In the genomic region with DNA sequence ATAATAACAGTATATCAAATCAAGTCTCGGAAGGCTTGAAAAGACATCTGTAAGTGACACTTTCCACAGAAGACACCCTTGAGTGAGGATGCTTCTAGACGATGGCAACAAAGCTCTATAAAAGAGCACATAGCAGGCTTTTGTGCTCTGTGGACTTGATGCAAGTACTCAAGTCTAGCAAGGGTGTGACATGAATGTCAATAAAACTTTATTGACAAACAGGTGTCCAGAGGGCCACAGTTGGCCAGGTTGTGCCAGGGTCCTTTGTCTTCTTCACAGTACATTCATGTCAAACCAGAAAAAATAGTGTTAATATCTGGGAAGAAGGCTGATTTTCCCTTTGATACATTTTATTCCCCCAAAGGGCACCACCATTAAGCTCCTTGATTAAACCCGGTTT, we compare ENCODE assay signal across 16 mouse cellular contexts.
DNase-seq lines count a peak whose midpoint lies in the region; ATAC-seq and TF ChIP-seq lines count a peak whose summit lies in the region.
"Had no signal": no experiment of that assay in that cellular context is flagged by ENCODE, and none has a peak within 500 bp of the region (broad histone marks: within the 10 kb centered on the region; RNA-seq: fewer than 3 reads in every experiment).

No protein-coding gene starts in this region.

- no peaks in the 10 kb centered on the region for H3K9me3 ChIP-seq in embryonic facial prominence, embryonic 13.5 days
- no peaks in the 10 kb centered on the region for H3K9me3 ChIP-seq in embryonic facial prominence, embryonic 10.5 days
- no peaks in the 10 kb centered on the region for H3K9me3 ChIP-seq in heart, embryonic 14.5 days (ENCODE audit: control insufficient read depth, low read length)
- H3K9me3 ChIP-seq: limb, embryonic 15.5 days; stomach, embryonic 15.5 days had no signal

- no peak for DNase-seq in embryonic facial prominence, embryonic 10.5 days (ENCODE audit: low spot score)
- DNase-seq in heart, postnatal 4 days = no peak
- DNase-seq in layer of hippocampus, adult 2 months (ENCODE audit: low spot score in 2 of 2) = no peak
- DNase-seq in layer of hippocampus, adult 9-10 months (ENCODE audit: low spot score) = no peak
- no peak for DNase-seq in testis, postnatal 10 days (ENCODE audit: low spot score)
- DNase-seq: adrenal gland, postnatal 36 days; cerebellum, postnatal 36 days; thymus, postnatal 25 days had no signal

- ATAC-seq in embryonic facial prominence, embryonic 13.5 days (ENCODE audit: insufficient number of reproducible peaks, insufficient read depth, low FRiP score, low TSS enrichment, low read depth) = no peak
- ATAC-seq in heart, embryonic 14.5 days (ENCODE audit: insufficient number of reproducible peaks, insufficient read depth, low FRiP score, low read depth) = no peak
- ATAC-seq: activated CD4-positive, CD25-positive, alpha-beta regulatory T cell, adult 4 months; midbrain, embryonic 16.5 days had no signal

- H3K4me2 ChIP-seq in embryonic facial prominence, embryonic 13.5 days = no peak overlapping the region
- peak overlapping the region; percentile 24; the same call in 1 of the 2 replicates for H3K4me2 ChIP-seq in heart, embryonic 14.5 days (ENCODE audit: low read length)
- H3K4me2 ChIP-seq: limb, embryonic 15.5 days; stomach, embryonic 15.5 days had no signal

- no peak for TF ChIP-seq POLR2A in testis, adult 2 months (IDR thresholded peaks at IDR 0.05; ENCODE audit: control insufficient read depth, low read depth, low read length)

- H3K4me1 ChIP-seq in embryonic facial prominence, embryonic 13.5 days = peaks cover 47% of the 10 kb centered on the region
- H3K4me1 ChIP-seq in embryonic facial prominence, embryonic 10.5 days = peaks cover 44% of the 10 kb centered on the region
- peaks cover 13 to 65% of the 10 kb centered on the region in 2 experiments for H3K4me1 ChIP-seq in heart, embryonic 14.5 days (ENCODE audit: control insufficient read depth in 2 of 2, insufficient read depth in 2 of 2, low read length in 2 of 2)
- no peaks in the 10 kb centered on the region for H3K4me1 ChIP-seq in testis, adult 2 months (ENCODE audit: control insufficient read depth, insufficient read depth, low read length)

- no peak overlapping the region for H3K4me3 ChIP-seq in embryonic facial prominence, embryonic 13.5 days
- H3K4me3 ChIP-seq in embryonic facial prominence, embryonic 10.5 days = no peak overlapping the region
- no peak overlapping the region for H3K4me3 ChIP-seq in heart, embryonic 14.5 days (ENCODE audit: control insufficient read depth in 1 of 2, insufficient read depth in 1 of 2, low read depth in 1 of 2, low read length in 2 of 2)
- H3K4me3 ChIP-seq in layer of hippocampus, adult 2 months = no peak overlapping the region
- no peak overlapping the region for H3K4me3 ChIP-seq in testis, adult 2 months (ENCODE audit: control insufficient read depth, low read depth, low read length)
- H3K4me3 ChIP-seq: limb, embryonic 15.5 days; stomach, embryonic 15.5 days had no signal

- no peak overlapping the region for H3K9ac ChIP-seq in embryonic facial prominence, embryonic 13.5 days
- H3K9ac ChIP-seq in heart, embryonic 14.5 days (ENCODE audit: low read length) = no peak overlapping the region
- H3K9ac ChIP-seq: limb, embryonic 15.5 days; stomach, embryonic 15.5 days had no signal

- no peaks in the 10 kb centered on the region for H3K27me3 ChIP-seq in embryonic facial prominence, embryonic 13.5 days
- H3K27me3 ChIP-seq in embryonic facial prominence, embryonic 10.5 days (replicated peaks; ENCODE audit: low read depth, poor library complexity, severe bottlenecking) = no peaks in the 10 kb centered on the region
- H3K27me3 ChIP-seq in heart, embryonic 14.5 days (ENCODE audit: control insufficient read depth, insufficient read depth, low read length) = no peaks in the 10 kb centered on the region
- no peaks in the 10 kb centered on the region for H3K27me3 ChIP-seq in testis, adult 2 months (ENCODE audit: control insufficient read depth, insufficient read depth, low read length)
- H3K27me3 ChIP-seq: CH12.LX; limb, embryonic 15.5 days; stomach, embryonic 15.5 days had no signal

- no peak for TF ChIP-seq CTCF in layer of hippocampus, adult 2 months (conservative IDR thresholded peaks at IDR 0.05)
- no peak for TF ChIP-seq CTCF in testis, adult 2 months (IDR thresholded peaks at IDR 0.05; ENCODE audit: control insufficient read depth, insufficient read depth, insufficient replicate concordance, low read depth, low read length)

- 85% methylated on average over 3 of the region's 3 CpGs for WGBS in embryonic facial prominence, embryonic 13.5 days
- 87% methylated on average over 3 of the region's 3 CpGs for WGBS in embryonic facial prominence, embryonic 10.5 days
- WGBS in heart, embryonic 14.5 days = 69% methylated on average over 3 of the region's 3 CpGs

- H3K36me3 ChIP-seq in embryonic facial prominence, embryonic 13.5 days = peaks cover 36% of the 10 kb centered on the region
- H3K36me3 ChIP-seq in embryonic facial prominence, embryonic 10.5 days (replicated peaks) = peaks cover 27% of the 10 kb centered on the region
- H3K36me3 ChIP-seq in heart, embryonic 14.5 days (ENCODE audit: control insufficient read depth, insufficient read depth, low read length) = peaks cover 56% of the 10 kb centered on the region
- H3K36me3 ChIP-seq in testis, adult 2 months (ENCODE audit: control insufficient read depth, insufficient read depth, low read length) = no peaks in the 10 kb centered on the region

- H3K27ac ChIP-seq in embryonic facial prominence, embryonic 13.5 days = 0 out of 2 replicates have a peak overlapping the region, but pooled peaks have one; percentile 23
- H3K27ac ChIP-seq in embryonic facial prominence, embryonic 10.5 days (replicated peaks) = no peak overlapping the region
- H3K27ac ChIP-seq in heart, embryonic 14.5 days (replicated peaks in 1 of 2; ENCODE audit: control insufficient read depth in 1 of 2, insufficient read depth in 1 of 2, low read depth in 2 of 2, low read length in 2 of 2) = peak overlapping the region; percentile 66 to 70
- H3K27ac ChIP-seq in layer of hippocampus, adult 2 months = peak overlapping the region; percentile 60; the same call in 1 of the 2 replicates
- H3K27ac ChIP-seq in testis, adult 2 months (ENCODE audit: control insufficient read depth, insufficient read depth, low read depth, low read length) = peak overlapping the region; percentile 53; the same call in 1 of the 2 replicates
- H3K27ac ChIP-seq: limb, embryonic 15.5 days; stomach, embryonic 15.5 days had no signal
